Mouse (Mus musculus) lung, adult 2 months (tissue): ENCODE data around the gene Pde6d.

Experiments
- CTCF ChIP-seq: fragments of 200-500 bp; IDR thresholded peaks from 2 replicates; pipeline ENCODE4 v1.5.1; 2011; ENCODE audit warnings: mild to moderate bottlenecking, low read length, control low read depth; ENCODE audit not compliant: insufficient read depth
- POLR2A ChIP-seq: fragments of 200-500 bp; IDR thresholded peaks from 2 replicates; pipeline ENCODE4 v1.6.1; 2011; ENCODE audit warnings: low read depth, mild to moderate bottlenecking, control low read depth, low read length, borderline replicate concordance; ENCODE audit errors: extremely low read depth

- TF ChIP-seq CTCF (no peak), POLR2A (no peak)
These were observed 88.6 kb downstream of the Pde6d start for GRCm38 (mm10) chr1:86493783-86494182.
